Mouse (Mus musculus) heart, adult 2 months (tissue): ENCODE results near the gene Pdss1.

ENCODE experiments used
- CTCF ChIP-seq: fragments of 200-600 bp; IDR thresholded peaks from 2 replicates; pipeline ENCODE4 v1.8.1; 2022; ENCODE audit warnings: antibody characterized with exemption, mild to moderate bottlenecking, moderate library complexity
- EP300 ChIP-seq: fragments of 200-500 bp; IDR thresholded peaks from 2 replicates; pipeline ENCODE4 v1.6.1; 2011; ENCODE audit warnings: low read depth, low read length, control low read depth; ENCODE audit not compliant: insufficient read depth

DNA sequence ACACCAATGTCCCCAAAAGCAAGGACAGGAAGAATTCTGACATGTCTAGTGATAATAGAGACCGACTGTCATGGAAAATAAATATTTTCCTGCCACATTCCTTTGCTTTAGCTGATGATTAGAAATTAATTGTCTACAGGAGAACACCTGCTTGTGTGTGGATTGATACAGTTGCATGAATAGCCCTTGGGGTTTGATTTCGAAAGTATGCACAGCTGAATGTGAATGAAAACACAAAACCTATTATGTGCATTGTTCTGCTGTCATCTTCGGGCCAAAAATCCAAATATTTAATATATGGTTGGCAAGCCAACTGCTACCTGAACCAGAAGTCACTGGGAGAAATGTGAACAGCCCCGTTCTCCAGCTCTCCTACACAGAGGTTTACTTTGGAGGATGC is 43.4 kb upstream of the Pdss1 start:
- TF ChIP-seq CTCF (no peak), EP300 (no peak)
